Mouse (Mus musculus) liver, embryonic 14.5 days (tissue): ENCODE measurements around the gene Fam83b. TPM values are rescaled to one million over a fixed set of nuclear protein-coding genes. Genes with fewer than 3 reads are reported as not detected.
A peak's percentile ranks its signal among the peaks of the same experiment; 100 is the strongest.

Experiments
- ATAC-seq: fragments of 200-750 bp; cut with Nextera tagmentation; 2 replicates; pipeline ENCODE4 v1.8.0; 2017; ENCODE audit warnings: moderate number of reproducible peaks, mild to moderate bottlenecking, moderate library complexity; ENCODE audit not compliant: insufficient read depth
- DNase-seq, 3 experiments: peaks; one replicate each; pipeline ENCODE4 v3.0.0-alpha.2; 2012 to 2013; ENCODE audit warnings: low read depth in 3 of 3, low spot score in 3 of 3
- H3K27ac ChIP-seq: fragments of 300-500 bp; sonication (generic); 2 replicates; pipeline ENCODE4 v1.5.1; 2014; ENCODE audit warnings: moderate library complexity, mild to moderate bottlenecking, control low read depth, inconsistent platforms
- H3K27me3 ChIP-seq: fragments of 300-500 bp; sonication (generic); 2 replicates; pipeline ENCODE4 v1.6.1; 2014; ENCODE audit warnings: mild to moderate bottlenecking, low read length, moderate library complexity; ENCODE audit not compliant: control insufficient read depth, insufficient read depth
- H3K36me3 ChIP-seq: fragments of 300-500 bp; sonication (generic); replicated peaks from 2 replicates; pipeline ENCODE4 v1.6.1; 2014; ENCODE audit warnings: low read depth; ENCODE audit not compliant: control insufficient read depth, insufficient read depth
- H3K4me1 ChIP-seq, 2 experiments: fragments of 200-500 bp in 1 of 2; fragments of 300-500 bp in 1 of 2; sonication (generic) in 1 of 2; replicated peaks; 2 replicates each; pipeline ENCODE4 v1.6.1; 2012 to 2014; ENCODE audit warnings: antibody characterized with exemption in 1 of 2, inconsistent platforms in 1 of 2, low read length in 1 of 2; ENCODE audit not compliant: control insufficient read depth in 2 of 2, insufficient read depth in 2 of 2
- H3K4me2 ChIP-seq: fragments of 300-500 bp; sonication (generic); 2 replicates; pipeline ENCODE4 v1.6.1; 2014; ENCODE audit warnings: low read depth, mild to moderate bottlenecking, control low read depth, moderate library complexity
- H3K4me3 ChIP-seq, 2 experiments: fragments of 200-500 bp in 1 of 2; fragments of 300-500 bp in 1 of 2; sonication (generic) in 1 of 2; 2 replicates each; pipeline ENCODE4 v1.5.1; 2012 to 2014; ENCODE audit warnings: low read depth in 2 of 2, low read length in 2 of 2, mild to moderate bottlenecking in 2 of 2, control low read depth in 1 of 2, inconsistent platforms in 1 of 2, moderate library complexity in 1 of 2; ENCODE audit not compliant: insufficient read depth in 1 of 2
- H3K9ac ChIP-seq: fragments of 300-500 bp; sonication (generic); replicated peaks from 2 replicates; pipeline ENCODE4 v1.6.1; 2014; ENCODE audit warnings: mild to moderate bottlenecking, control low read depth, moderate library complexity
- H3K9me3 ChIP-seq: fragments of 300-500 bp; sonication (generic); 2 replicates; pipeline ENCODE4 v1.6.1; 2016; ENCODE audit warnings: low read length, mixed read lengths; ENCODE audit not compliant: control insufficient read depth
- CTCF ChIP-seq: IDR thresholded peaks from 2 replicates; pipeline ENCODE4 v1.5.1; 2016; ENCODE audit warnings: antibody characterized with exemption, low read depth, control low read depth
- EP300 ChIP-seq: IDR thresholded peaks from 2 replicates; pipeline ENCODE4 v1.6.1; 2016; ENCODE audit warnings: antibody characterized with exemption, low read depth
- WGBS: fragments of 180-500 bp; shearing (Covaris S2); extraction: QIAGEN DNeasy Blood & Tissue Kit; methylation state at CpG from one replicate; pipeline ENCODE4 v1.1.7; 2014; ENCODE audit not compliant: insufficient replicate concordance; 5-methylcytosine and 5-hydroxymethylcytosine counted together
- polyA plus RNA-seq, 2 experiments: library from polyadenylated mRNA; depleted of rRNA in 1 of 2; stranded (reverse) in 1 of 2; unstranded in 1 of 2; fragments of >200 nt; fragmentation: Nextera tagmentation in 1 of 2; extraction: Ambion mirVana in 1 of 2; gene quantifications; 2 replicates each; pipeline versions ENCODE4 v1.2.1 to v1.2.3; 2012 to 2014

Fam83b gene
- polyA plus RNA-seq, 2 experiments: 0.02 to 0.06 TPM

DNA sequence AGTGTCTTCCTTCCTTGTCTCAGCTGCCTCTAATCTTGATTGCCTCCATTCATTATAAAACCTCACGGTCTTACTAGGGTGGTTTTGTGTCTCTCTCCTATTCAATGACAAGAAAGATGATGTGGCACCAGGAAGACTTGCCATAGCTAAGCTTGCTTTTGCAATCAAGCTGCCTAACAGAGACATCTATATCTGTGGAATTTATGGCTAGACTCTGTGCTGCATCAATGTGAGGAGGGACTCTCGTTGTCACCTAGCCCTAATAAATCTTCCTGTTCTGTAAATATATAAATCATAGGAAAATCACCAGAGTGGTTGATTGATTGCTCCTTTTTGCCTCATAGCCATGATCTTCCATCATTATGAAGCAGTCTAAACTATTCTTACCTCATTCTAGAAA is 26.9 kb upstream of the Fam83b start:
- ATAC-seq: no peak
- no peak for TF ChIP-seq CTCF
- TF ChIP-seq EP300: no peak
- Histone ChIP-seq H3K4me1 (no peaks in the 10 kb centered on the region), H3K27me3 (no peaks in the 10 kb centered on the region), H3K4me2 (no peak overlapping the region), H3K36me3 (no peaks in the 10 kb centered on the region), H3K9me3 (no peaks in the 10 kb centered on the region), H3K9ac (no peak overlapping the region), H3K27ac (no peak overlapping the region), H3K4me3 (no peak overlapping the region)
- WGBS: 48% methylated on average over 2 of the region's 2 CpGs
- DNase-seq: no peak

DNA sequence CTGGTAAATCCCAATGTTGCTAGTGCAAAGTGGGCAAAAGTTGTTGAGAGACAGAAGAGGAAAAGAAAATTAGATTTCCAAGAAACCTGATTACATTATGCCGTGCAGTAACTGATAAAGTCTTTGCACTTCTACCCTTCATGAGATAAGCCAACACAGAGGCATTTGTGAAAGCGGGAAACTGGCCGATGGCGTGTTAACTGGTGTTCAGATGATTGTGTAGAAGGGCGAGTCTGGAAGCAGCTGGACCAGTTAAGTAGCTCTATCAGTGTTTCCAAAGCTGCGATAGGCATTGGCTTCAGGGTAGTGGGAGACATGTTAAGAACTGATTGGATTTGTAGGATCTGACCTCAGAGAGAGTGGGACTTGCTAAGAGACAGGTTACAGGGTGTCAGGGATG is 17.0 kb upstream of the Fam83b start:
- H3K4me2 ChIP-seq: no peak overlapping the region
- no peak overlapping the region for H3K9ac ChIP-seq
- ATAC-seq (no peak), DNase-seq (no peak)
- H3K9me3 ChIP-seq: no peaks in the 10 kb centered on the region
- H3K36me3 ChIP-seq: no peaks in the 10 kb centered on the region
- H3K27me3 ChIP-seq: no peaks in the 10 kb centered on the region
- no peaks in the 10 kb centered on the region for H3K4me1 ChIP-seq
- H3K4me3 ChIP-seq: no peak overlapping the region
- no peak for TF ChIP-seq EP300
- no peak for TF ChIP-seq CTCF
- 48% methylated on average over 6 of the region's 6 CpGs for WGBS
- H3K27ac ChIP-seq: no peak overlapping the region

DNA sequence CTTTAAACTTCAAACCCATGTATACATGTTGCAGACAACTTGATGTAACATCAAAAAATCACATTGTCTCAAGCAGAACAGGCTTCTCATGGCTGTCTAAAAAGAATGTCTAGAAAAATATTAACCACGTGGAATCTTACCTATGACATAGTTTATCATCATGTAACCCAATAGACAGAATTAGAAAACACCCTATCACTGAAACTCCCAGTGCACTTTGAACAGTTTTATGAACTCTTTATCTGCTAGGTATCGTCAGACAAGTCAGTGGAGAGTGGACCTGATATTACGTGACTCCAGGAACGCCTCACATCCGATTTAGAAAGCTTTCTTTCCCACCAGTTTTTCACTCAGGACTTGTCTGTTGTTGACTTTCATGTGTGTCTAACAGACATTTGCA is 15.1 kb upstream of the Fam83b start:
- H3K27me3 ChIP-seq: no peaks in the 10 kb centered on the region
- no peak overlapping the region for H3K9ac ChIP-seq
- H3K27ac ChIP-seq: no peak overlapping the region
- ATAC-seq (no peak), DNase-seq (no peak)
- TF ChIP-seq CTCF (no peak), EP300 (no peak)
- H3K4me1 ChIP-seq: no peaks in the 10 kb centered on the region
- no peak overlapping the region for H3K4me2 ChIP-seq
- H3K9me3 ChIP-seq: no peaks in the 10 kb centered on the region
- no peak overlapping the region for H3K4me3 ChIP-seq
- WGBS: 67% methylated on average over 5 of the region's 5 CpGs
- no peaks in the 10 kb centered on the region for H3K36me3 ChIP-seq

DNA sequence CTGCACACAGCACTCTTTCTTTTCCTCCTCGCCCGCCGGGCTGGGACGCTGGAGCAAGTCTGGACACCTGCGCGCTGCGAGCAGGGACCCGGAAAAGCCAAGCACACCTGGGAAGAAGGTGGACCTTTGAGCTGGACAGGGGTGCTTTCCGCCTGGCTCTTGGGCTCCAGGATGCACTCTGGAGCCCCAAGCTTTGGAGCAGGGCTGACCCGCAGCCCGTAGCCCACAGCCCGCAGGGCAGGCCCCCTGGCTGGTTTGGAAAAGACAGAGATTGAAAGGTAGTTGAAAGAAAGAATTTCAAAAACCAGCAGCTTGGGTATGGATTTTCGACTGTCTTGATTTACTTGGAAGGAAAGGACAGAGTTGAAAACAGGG is 352 bp upstream of the Fam83b start:
- no peak overlapping the region for H3K9ac ChIP-seq
- H3K4me3 ChIP-seq: peak overlapping the region; percentile 32 to 45
- no peak for ATAC-seq
- no peak for DNase-seq
- no peak overlapping the region for H3K27ac ChIP-seq
- TF ChIP-seq CTCF (no peak), EP300 (no peak)
- 7% methylated on average over 13 of the region's 13 CpGs for WGBS
- no peaks in the 10 kb centered on the region for H3K36me3 ChIP-seq
- H3K9me3 ChIP-seq: no peaks in the 10 kb centered on the region
- no peaks in the 10 kb centered on the region for H3K4me1 ChIP-seq
- H3K27me3 ChIP-seq: peaks cover 13% of the 10 kb centered on the region
- peak overlapping the region; percentile 57 for H3K4me2 ChIP-seq

DNA sequence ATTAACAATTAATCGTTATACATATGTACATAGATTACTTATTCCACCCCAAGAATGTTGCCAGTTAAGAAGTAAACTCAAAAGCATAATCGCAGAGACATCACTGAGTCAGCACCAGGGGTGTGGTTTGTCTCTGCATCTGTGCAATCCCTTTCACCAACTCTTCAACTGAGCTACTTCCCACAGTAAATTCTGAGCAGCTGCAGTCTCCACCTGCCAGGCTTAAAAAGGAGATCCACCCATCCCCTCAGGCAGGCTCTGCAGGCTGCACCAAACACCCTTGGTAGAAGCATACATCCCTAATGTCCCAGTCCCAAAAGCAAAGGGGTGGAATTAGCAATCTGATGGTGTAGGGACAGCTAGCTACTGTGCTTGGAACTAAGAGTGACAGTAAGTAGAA is 1.3 kb downstream of the Fam83b start:
- no peak for DNase-seq
- no peak overlapping the region for H3K4me2 ChIP-seq
- TF ChIP-seq CTCF (no peak), EP300 (no peak)
- H3K4me1 ChIP-seq: 0 out of 4 replicates have a peak, but pooled peaks cover 0 to 3% of the 10 kb centered on the region in 2 experiments
- no peak overlapping the region for H3K27ac ChIP-seq
- no peak; the same call in 1 of the 2 replicates for ATAC-seq
- H3K9me3 ChIP-seq: no peaks in the 10 kb centered on the region
- no peaks in the 10 kb centered on the region for H3K36me3 ChIP-seq
- no peak overlapping the region for H3K9ac ChIP-seq
- 51% methylated on average over 2 of the region's 2 CpGs for WGBS
- peaks cover 13% of the 10 kb centered on the region for H3K27me3 ChIP-seq
- no peak overlapping the region for H3K4me3 ChIP-seq
